Mouse (Mus musculus) bone marrow, adult 2 months (tissue): Measurements from ENCODE around the gene Pigx. TPM values are rescaled to one million over a fixed set of nuclear protein-coding genes. Genes with fewer than 3 reads are reported as not detected.
A peak's percentile ranks its signal among the peaks of the same experiment; 100 is the strongest.

ENCODE experiments used
- H3K27ac ChIP-seq: fragments of 200-500 bp; 2 replicates; pipeline ENCODE4 v1.5.1; 2012; ENCODE audit warnings: low read depth, mild to moderate bottlenecking, control low read depth, inconsistent platforms, low read length; ENCODE audit not compliant: control insufficient read depth, poor library complexity, insufficient read depth
- H3K4me1 ChIP-seq: fragments of 200-500 bp; 2 replicates; pipeline ENCODE4 v1.6.1; 2011; ENCODE audit warnings: low read length; ENCODE audit not compliant: control insufficient read depth, insufficient read depth
- H3K4me3 ChIP-seq: fragments of 200-500 bp; replicated peaks from 2 replicates; pipeline ENCODE3; 2011; ENCODE audit warnings: mild to moderate bottlenecking, low read depth, low read length, control low read depth; ENCODE audit not compliant: control insufficient read depth
- CTCF ChIP-seq: fragments of 200-500 bp; IDR thresholded peaks from 2 replicates; pipeline ENCODE4 v1.5.1; 2011; ENCODE audit warnings: low read length, control low read depth; ENCODE audit not compliant: control insufficient read depth, insufficient read depth
- POLR2A ChIP-seq: fragments of 200-500 bp; IDR thresholded peaks from 2 replicates; pipeline ENCODE4 v1.6.1; 2011; ENCODE audit warnings: low read depth, mild to moderate bottlenecking, control low read depth, low read length, borderline replicate concordance; ENCODE audit not compliant: control insufficient read depth
- WGBS: fragments of 180-500 bp; shearing (Covaris S2); methylation state at CpG from one replicate; pipeline ENCODE4 v1.1.7; 2018; 5-methylcytosine and 5-hydroxymethylcytosine counted together
- polyA plus RNA-seq: library from polyadenylated mRNA; stranded (reverse); fragments of >200 nt; gene quantifications from 2 replicates; pipeline ENCODE4 v1.2.4, GENCODE M21; 2011; ENCODE audit warnings: low replicate concordance; ENCODE audit not compliant: missing spikeins, insufficient read depth, insufficient read length

Pigx gene
- polyA plus RNA-seq, 1 experiment, result 35.7 TPM

DNA sequence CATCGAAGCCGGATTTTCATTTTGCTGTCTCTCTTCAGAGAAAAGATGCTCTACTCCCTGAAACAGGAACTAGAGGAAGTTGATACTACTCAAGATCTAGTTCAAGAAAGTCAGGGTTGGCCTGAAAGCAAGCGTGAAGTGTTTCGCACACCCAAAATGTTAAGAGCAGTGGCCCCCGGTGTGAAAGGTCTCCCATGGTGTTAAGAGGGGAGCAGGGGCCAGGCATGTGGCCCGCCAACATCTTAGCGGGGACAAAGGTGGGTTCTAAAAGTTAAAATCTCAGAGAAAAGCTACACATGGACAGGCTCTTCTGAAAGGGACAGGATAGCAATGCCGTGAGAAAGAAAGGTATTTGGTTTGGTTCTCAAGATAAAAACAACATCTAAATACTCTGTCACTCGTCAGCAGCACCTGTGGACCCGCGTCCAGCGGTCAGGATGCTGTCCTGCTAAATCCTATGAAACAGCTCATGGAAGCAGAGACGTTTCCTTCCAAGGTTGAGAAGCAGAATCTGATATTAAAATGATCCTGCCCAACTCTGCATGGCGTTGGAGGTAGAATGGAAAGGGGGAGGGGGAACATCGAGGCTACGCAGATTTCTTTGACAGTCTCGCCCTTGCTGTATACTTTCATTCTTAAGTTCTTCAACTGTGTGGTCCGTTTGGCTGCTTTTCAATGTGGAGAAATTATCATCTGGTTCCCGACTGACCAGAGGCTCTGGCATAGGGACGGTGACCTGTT is 30.1 kb upstream of the Pigx start:
- Histone ChIP-seq H3K27ac (peak overlapping the region; percentile 92), H3K4me3 (peak overlapping the region; percentile 58), H3K4me1 (peaks cover 6% of the 10 kb centered on the region)
- TF ChIP-seq POLR2A (no peak), CTCF (no peak)
- WGBS, result 16% methylated on average over 20 of the region's 20 CpGs

DNA sequence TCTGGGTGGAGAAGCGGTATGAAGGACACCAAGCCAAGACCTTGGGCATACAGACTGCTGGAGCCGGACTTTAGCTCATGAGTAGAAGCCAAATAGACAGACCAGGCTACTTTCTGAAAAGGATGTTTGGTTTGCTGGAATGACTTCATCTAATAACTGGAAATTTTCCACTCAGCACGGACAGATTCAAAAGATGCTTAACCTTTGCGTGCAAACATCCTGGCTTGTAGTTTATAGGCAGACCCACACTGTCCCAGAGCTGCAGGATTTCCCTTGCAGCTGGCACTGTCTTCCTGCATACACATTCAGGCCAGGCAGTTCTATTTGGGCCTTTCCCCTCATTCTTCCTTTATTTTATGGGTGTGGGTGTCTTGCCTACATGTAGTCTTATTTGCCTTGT is 27.5 kb upstream of the Pigx start:
- Histone ChIP-seq H3K4me1 (peaks cover 6% of the 10 kb centered on the region), H3K4me3 (no peak overlapping the region), H3K27ac (no peak overlapping the region)
- TF ChIP-seq POLR2A, result no peak
- TF ChIP-seq CTCF, result no peak
- WGBS, result 54% methylated on average over 4 of the region's 4 CpGs

- Histone ChIP-seq H3K4me1 (peaks cover 3% of the 10 kb centered on the region), H3K4me3 (no peak overlapping the region)
- 87% methylated on average over 3 of the region's 3 CpGs for whole genome bisulfite sequencing
These were observed 25.8 kb upstream of the Pigx start for GRCm38 (mm10) chr16:32125364-32125763.

GRCm38 (mm10) chr16:32124444-32125335 is 25.1 kb upstream of the Pigx start:
- H3K4me3 ChIP-seq, result no peak overlapping the region
- 25% methylated on average over 17 of the region's 17 CpGs for whole genome bisulfite sequencing
- TF ChIP-seq CTCF (no peak), POLR2A (no peak)
- H3K27ac ChIP-seq, result peak overlapping the region; percentile 18; the same call in 1 of the 2 replicates
- peaks cover 3% of the 10 kb centered on the region for H3K4me1 ChIP-seq

More at GRCm38 (mm10) chr16:32125364-32125763, 25.8 kb upstream of the Pigx start:
- no peak overlapping the region for H3K27ac ChIP-seq
- TF ChIP-seq CTCF (no peak), POLR2A (no peak)

GRCm38 (mm10) chr16:32124020-32124419 is 24.5 kb upstream of the Pigx start:
- H3K27ac ChIP-seq, result no peak overlapping the region
- 75% methylated on average over 7 of the region's 7 CpGs for WGBS
- TF ChIP-seq CTCF (no peak), POLR2A (no peak)
- peaks cover 3% of the 10 kb centered on the region for H3K4me1 ChIP-seq
- H3K4me3 ChIP-seq, result no peak overlapping the region

- Histone ChIP-seq H3K27ac (no peak overlapping the region), H3K4me1 (peaks cover 6% of the 10 kb centered on the region; the same call in 1 of the 2 replicates), H3K4me3 (no peak overlapping the region)
- no peak for TF ChIP-seq CTCF
- no peak for TF ChIP-seq POLR2A
- WGBS, result 87% methylated on average over 3 of the region's 3 CpGs
These were observed 20.9 kb upstream of the Pigx start for GRCm38 (mm10) chr16:32120454-32120853.

GRCm38 (mm10) chr16:32116186-32116585 is 16.6 kb upstream of the Pigx start:
- Histone ChIP-seq H3K4me3 (no peak overlapping the region), H3K4me1 (peaks cover 13% of the 10 kb centered on the region; the same call in 1 of the 2 replicates), H3K27ac (no peak overlapping the region)
- TF ChIP-seq CTCF, result no peak
- no peak for TF ChIP-seq POLR2A
- WGBS, result 45% methylated on average over 5 of the region's 5 CpGs

- WGBS, result 36% methylated on average over 6 of the region's 6 CpGs
- peaks cover 13% of the 10 kb centered on the region; the same call in 1 of the 2 replicates for H3K4me1 ChIP-seq
- no peak overlapping the region for H3K27ac ChIP-seq
- H3K4me3 ChIP-seq, result no peak overlapping the region
- TF ChIP-seq CTCF (no peak), POLR2A (no peak)
These were observed 16.2 kb upstream of the Pigx start for GRCm38 (mm10) chr16:32115781-32116180.
